Mouse (Mus musculus): Measurements from ENCODE around the gene Slc6a8. TPM values are rescaled to one million over a fixed set of nuclear protein-coding genes. Genes with fewer than 3 reads are reported as not detected.

The Slc6a8 gene
- 165 and 166 TPM in 2 replicates for polyA plus RNA-seq (2012; rRNA removed)

DNA sequence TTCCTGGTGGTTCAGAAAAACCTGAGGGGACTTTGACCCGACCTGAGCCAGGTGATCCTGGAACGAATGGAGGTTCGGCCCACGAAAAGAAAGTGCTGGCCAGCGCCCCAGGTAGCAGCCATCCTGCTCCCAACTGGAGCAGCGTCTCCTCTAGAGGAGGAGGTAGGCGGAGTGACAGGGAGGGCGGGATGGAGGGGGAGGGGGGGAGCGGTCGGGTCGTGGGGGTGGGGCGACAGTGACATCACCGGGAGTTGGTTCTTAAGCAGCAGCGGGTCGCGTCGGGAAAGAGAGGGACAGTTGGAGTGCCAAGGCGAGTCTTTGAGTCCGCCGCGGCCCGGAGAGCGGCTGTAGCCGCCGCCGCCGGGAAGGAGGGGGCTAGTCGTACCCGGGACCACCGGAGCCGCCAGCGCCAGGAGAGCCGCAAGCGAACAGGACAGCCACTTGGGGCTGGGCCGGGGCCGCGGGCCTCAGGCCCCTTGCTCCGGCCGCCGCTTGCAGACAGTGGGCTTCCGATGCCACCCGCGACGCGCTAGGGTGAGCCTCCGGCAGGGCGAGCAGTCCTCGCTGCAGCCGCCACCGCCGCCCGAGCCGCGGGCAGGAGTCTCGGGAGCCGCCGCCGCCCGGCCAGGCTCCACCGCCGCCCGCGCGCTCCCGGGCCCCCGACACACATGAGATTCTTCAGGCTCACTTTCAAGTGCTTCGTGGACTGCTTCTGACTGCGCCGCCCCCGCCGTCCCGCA, at the start of gene Slc6a8:
Gene Slc6a8 (plus strand): TSS at position 272 of the 740 bp plus-strand sequence.
- peaks cover 5% of the 10 kb centered on the region for H3K4me1 ChIP-seq (ENCODE audit: control insufficient read depth, insufficient read depth, low read length)
- H3K27ac ChIP-seq (ENCODE audit: insufficient read depth, low read length), result peak within 1 kb of the TSS; percentile 96
- WGBS, result 9% methylated on average over 35 of the region's 72 CpGs
- no peaks in the 10 kb centered on the region for H3K27me3 ChIP-seq (ENCODE audit: control insufficient read depth, insufficient read depth, low read length)
- peak; percentile 79 to 80 for DNase-seq
- H3K4me3 ChIP-seq (replicated peaks; ENCODE audit: insufficient read depth, low read depth, low read length), result peak within 1 kb of the TSS; percentile 82
- no peak for TF ChIP-seq CTCF (IDR thresholded peaks at IDR 0.05; ENCODE audit: borderline replicate concordance, insufficient read depth, low read depth, low read length)
- TF ChIP-seq POLR2A (IDR thresholded peaks at IDR 0.05; ENCODE audit: borderline replicate concordance, insufficient read depth, low read length), result peak; percentile 87

DNA sequence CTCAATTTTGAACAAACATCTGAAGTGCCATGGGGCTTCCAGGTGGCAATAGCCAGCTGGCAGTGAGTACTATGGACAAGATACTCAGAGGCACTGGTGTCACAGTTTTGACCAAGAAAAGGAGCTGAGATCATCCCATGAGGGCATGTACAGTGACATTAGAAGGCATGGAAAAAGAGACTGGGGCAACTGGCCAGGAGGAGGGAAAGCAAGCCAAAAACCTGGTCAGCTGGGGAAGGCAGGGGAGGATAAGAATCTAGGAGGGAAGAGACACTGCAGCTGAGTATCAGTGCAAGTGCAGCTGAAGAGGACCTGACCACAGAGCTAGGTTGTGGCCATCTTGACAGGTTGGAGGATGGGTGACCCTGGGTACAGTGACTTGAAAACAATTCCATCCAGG, 46.0 kb upstream of the Slc6a8 start:
- no peak overlapping the region for H3K4me3 ChIP-seq (replicated peaks; ENCODE audit: insufficient read depth, low read depth, low read length)
- DNase-seq, result peak; percentile 26 to 36
- no peaks in the 10 kb centered on the region; the same call in 1 of the 2 replicates for H3K4me1 ChIP-seq (ENCODE audit: control insufficient read depth, insufficient read depth, low read length)
- H3K27ac ChIP-seq (ENCODE audit: insufficient read depth, low read length), result no peak overlapping the region; the same call in 1 of the 2 replicates
- no peaks in the 10 kb centered on the region for H3K27me3 ChIP-seq (ENCODE audit: control insufficient read depth, insufficient read depth, low read length)
- TF ChIP-seq CTCF (IDR thresholded peaks at IDR 0.05; ENCODE audit: borderline replicate concordance, insufficient read depth, low read depth, low read length) (no peak), POLR2A (IDR thresholded peaks at IDR 0.05; ENCODE audit: borderline replicate concordance, insufficient read depth, low read length) (no peak)

DNA sequence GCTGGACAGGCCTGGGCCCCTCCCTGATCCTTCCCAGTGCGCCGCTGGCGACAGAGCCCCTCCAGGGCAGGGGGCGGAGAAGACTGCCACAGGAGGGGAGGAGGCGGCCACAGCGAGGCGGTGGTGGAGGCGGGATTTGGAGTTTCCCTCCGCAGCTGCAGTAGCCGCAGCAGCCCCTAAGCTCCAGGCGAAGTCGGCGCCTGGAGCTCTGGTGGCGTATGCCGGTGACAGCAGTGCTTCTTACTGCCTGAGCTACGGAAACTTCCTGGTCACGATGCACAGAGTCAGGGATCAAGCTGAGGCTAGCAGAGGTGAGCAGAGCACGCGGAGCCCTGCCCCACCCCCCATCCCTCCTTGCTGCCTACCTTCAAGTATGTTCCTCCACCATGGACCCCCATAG, 37.5 kb upstream of the Slc6a8 start:
- 33% methylated on average over 18 of the region's 19 CpGs for WGBS
- Histone ChIP-seq H3K27me3 (ENCODE audit: control insufficient read depth, insufficient read depth, low read length) (no peaks in the 10 kb centered on the region), H3K4me1 (ENCODE audit: control insufficient read depth, insufficient read depth, low read length) (peaks cover 3% of the 10 kb centered on the region; the same call in 1 of the 2 replicates), H3K27ac (ENCODE audit: insufficient read depth, low read length) (no peak overlapping the region), H3K4me3 (replicated peaks; ENCODE audit: insufficient read depth, low read depth, low read length) (no peak overlapping the region)
- no peak for TF ChIP-seq CTCF (IDR thresholded peaks at IDR 0.05; ENCODE audit: borderline replicate concordance, insufficient read depth, low read depth, low read length)
- no peak for TF ChIP-seq POLR2A (IDR thresholded peaks at IDR 0.05; ENCODE audit: borderline replicate concordance, insufficient read depth, low read length)
- DNase-seq, result no peak

DNA sequence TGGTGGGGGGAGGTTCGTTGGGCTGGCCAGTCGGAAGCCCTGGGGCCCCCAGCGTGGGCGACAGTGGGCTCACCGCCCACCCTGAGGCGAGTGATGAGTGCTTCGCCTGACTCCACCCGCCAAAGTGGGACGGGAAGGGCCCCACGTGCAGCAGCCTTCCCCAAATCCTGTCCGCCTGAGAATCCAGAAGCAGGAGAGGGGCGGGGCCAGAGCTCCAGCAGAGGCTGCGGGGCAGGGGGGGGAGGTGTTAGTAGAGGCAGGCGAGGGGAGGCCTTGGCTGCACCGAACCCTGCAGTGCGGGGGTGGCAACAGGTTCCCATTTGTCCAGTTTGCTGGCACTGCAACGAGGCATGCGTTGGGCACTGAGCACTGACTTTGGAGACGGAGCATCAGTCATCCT, 35.5 kb upstream of the Slc6a8 start:
- WGBS, result 13% methylated on average over 19 of the region's 19 CpGs
- TF ChIP-seq CTCF (IDR thresholded peaks at IDR 0.05; ENCODE audit: borderline replicate concordance, insufficient read depth, low read depth, low read length) (no peak), POLR2A (IDR thresholded peaks at IDR 0.05; ENCODE audit: borderline replicate concordance, insufficient read depth, low read length) (no peak)
- Histone ChIP-seq H3K27me3 (ENCODE audit: control insufficient read depth, insufficient read depth, low read length) (no peaks in the 10 kb centered on the region), H3K27ac (ENCODE audit: insufficient read depth, low read length) (no peak overlapping the region), H3K4me1 (ENCODE audit: control insufficient read depth, insufficient read depth, low read length) (peaks cover 3% of the 10 kb centered on the region; the same call in 1 of the 2 replicates), H3K4me3 (replicated peaks; ENCODE audit: insufficient read depth, low read depth, low read length) (peak overlapping the region; percentile 1)
- DNase-seq, result peak in 1 of 2 experiments; percentile 4

DNA sequence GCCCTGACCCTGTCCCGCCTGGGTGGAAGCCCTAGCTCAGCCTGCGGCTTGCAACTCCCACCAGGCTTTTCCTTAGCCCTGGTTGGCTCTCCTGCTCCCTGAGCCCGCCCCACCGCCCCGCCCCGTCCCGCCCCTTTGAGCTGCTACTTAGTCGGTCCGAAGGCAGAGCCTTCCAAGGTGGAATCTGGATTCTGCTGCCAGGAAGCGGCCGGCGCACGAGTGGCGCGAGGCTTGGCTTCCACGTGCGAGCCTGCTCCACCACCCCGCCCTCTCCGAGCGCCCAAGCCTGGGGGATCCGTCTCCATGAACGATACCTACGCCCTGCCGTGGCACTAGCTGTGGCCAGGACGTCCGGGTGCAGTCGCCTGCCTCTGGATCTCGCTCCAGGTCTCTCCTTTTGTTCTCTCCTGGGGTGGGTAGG, 33.7 kb upstream of the Slc6a8 start, which contains the start of gene Dusp9:
Gene Dusp9 (plus strand): TSS at position 165 of the 421 bp plus-strand sequence.
- peak in 1 of 2 experiments; percentile 11 for DNase-seq
- 10% methylated on average over 28 of the region's 28 CpGs for WGBS
- Histone ChIP-seq H3K27ac (ENCODE audit: insufficient read depth, low read length) (no peak within 1 kb of the TSS), H3K27me3 (ENCODE audit: control insufficient read depth, insufficient read depth, low read length) (no peaks in the 10 kb centered on the region), H3K4me3 (replicated peaks; ENCODE audit: insufficient read depth, low read depth, low read length) (no peak within 1 kb of the TSS), H3K4me1 (ENCODE audit: control insufficient read depth, insufficient read depth, low read length) (0 out of 2 replicates have a peak, but pooled peaks cover 3% of the 10 kb centered on the region)
- TF ChIP-seq POLR2A (IDR thresholded peaks at IDR 0.05; ENCODE audit: borderline replicate concordance, insufficient read depth, low read length) (no peak), CTCF (IDR thresholded peaks at IDR 0.05; ENCODE audit: borderline replicate concordance, insufficient read depth, low read depth, low read length) (no peak)

DNA sequence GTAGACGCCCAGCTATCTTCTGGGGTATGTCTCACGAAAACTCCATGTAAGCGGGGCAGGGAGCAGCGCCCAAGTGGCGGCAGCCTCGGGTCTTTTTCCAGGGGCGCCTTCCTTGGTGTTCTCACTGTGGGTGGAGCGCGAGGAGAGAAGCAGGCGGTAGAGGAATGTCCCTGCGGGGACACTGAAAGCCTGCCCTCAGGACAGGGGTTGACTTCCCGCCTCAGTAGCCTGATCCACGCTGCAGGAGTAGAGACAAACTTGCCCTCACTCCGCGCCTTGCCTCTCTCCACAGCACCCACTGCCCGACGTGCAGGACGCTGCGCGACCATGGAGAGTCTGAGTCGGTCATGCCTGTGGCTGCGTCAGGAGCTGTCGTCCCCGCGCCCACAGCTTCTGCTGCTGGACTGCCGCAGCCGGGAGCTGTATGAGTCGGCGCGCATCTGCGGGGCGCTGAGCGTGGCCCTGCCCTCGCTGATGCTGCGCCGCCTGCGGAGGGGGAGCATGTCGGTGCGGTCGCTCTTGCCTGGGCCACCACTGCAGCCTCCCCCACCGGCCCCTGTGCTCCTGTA, 33.0 kb upstream of the Slc6a8 start:
- Histone ChIP-seq H3K4me1 (ENCODE audit: control insufficient read depth, insufficient read depth, low read length) (0 out of 2 replicates have a peak, but pooled peaks cover 3% of the 10 kb centered on the region), H3K4me3 (replicated peaks; ENCODE audit: insufficient read depth, low read depth, low read length) (no peak overlapping the region), H3K27ac (ENCODE audit: insufficient read depth, low read length) (no peak overlapping the region), H3K27me3 (ENCODE audit: control insufficient read depth, insufficient read depth, low read length) (no peaks in the 10 kb centered on the region)
- no peak for DNase-seq
- WGBS, result 16% methylated on average over 41 of the region's 41 CpGs
- TF ChIP-seq POLR2A (IDR thresholded peaks at IDR 0.05; ENCODE audit: borderline replicate concordance, insufficient read depth, low read length), result no peak
- TF ChIP-seq CTCF (IDR thresholded peaks at IDR 0.05; ENCODE audit: borderline replicate concordance, insufficient read depth, low read depth, low read length), result no peak

DNA sequence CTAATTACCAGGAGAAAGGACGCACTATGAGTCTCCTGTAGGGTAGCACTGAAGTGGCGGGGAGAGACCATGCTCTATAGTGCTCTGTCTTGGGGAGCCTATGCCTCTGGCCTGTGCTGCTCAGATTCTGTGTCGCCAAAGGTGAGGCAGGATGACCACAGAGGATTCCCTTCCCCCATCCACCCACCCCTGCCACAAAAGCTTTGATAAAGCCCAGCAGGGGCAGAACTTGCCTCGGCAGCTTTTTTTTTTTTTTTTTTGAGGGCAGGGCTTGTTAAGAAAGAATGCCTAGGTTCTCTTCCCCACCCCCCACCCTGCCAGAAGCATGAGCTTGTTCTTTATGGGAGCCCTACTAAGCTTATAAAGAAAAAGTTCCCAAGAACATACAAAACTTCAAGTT, 27.8 kb upstream of the Slc6a8 start:
- Histone ChIP-seq H3K4me3 (replicated peaks; ENCODE audit: insufficient read depth, low read depth, low read length) (no peak overlapping the region), H3K27ac (ENCODE audit: insufficient read depth, low read length) (no peak overlapping the region), H3K4me1 (ENCODE audit: control insufficient read depth, insufficient read depth, low read length) (no peaks in the 10 kb centered on the region), H3K27me3 (ENCODE audit: control insufficient read depth, insufficient read depth, low read length) (no peaks in the 10 kb centered on the region)
- TF ChIP-seq CTCF (IDR thresholded peaks at IDR 0.05; ENCODE audit: borderline replicate concordance, insufficient read depth, low read depth, low read length), result no peak
- TF ChIP-seq POLR2A (IDR thresholded peaks at IDR 0.05; ENCODE audit: borderline replicate concordance, insufficient read depth, low read length), result no peak
- WGBS, result 42% methylated on average over 4 of the region's 4 CpGs
- no peak for DNase-seq
